Mouse (Mus musculus): ENCODE results near the gene Gm4763. TPM values are rescaled to one million over a fixed set of nuclear protein-coding genes. Genes with fewer than 3 reads are reported as not detected.
"Not testable (repeated sequence)": the region's sequence is repeated elsewhere in the genome, so short reads cannot be mapped to it uniquely, and the experiment has no call there.

Gene Gm4763
- polyA plus RNA-seq, 1 experiment from 2014 or later: not detected

GRCm38 (mm10) chr7:24708832-24709292 is 17.8 kb downstream of the Gm4763 start, which contains the start of gene BC049730:
BC049730 (plus strand) TSS chr7:24709242.
- Histone ChIP-seq H3K27me3 (ENCODE audit: poor library complexity, severe bottlenecking) (no peaks in the 10 kb centered on the region), H3K27ac (no peak within 1 kb of the TSS), H3K9me3 (no peaks in the 10 kb centered on the region), H3K4me3 (no peak within 1 kb of the TSS), H3K4me1 (no peaks in the 10 kb centered on the region), H3K36me3 (replicated peaks) (no peaks in the 10 kb centered on the region)
- no peak for DNase-seq (ENCODE audit: extremely low spot score, low spot score)
- WGBS: 96% methylated on average over 14 of the region's 14 CpGs

- 89% methylated on average over 9 of the region's 9 CpGs for WGBS
- H3K27ac ChIP-seq; H3K9me3 ChIP-seq; H3K36me3 ChIP-seq (replicated peaks); H3K27me3 ChIP-seq (ENCODE audit: poor library complexity, severe bottlenecking); H3K4me3 ChIP-seq; DNase-seq (ENCODE audit: extremely low spot score, low spot score); H3K4me1 ChIP-seq: not testable (repeated sequence)
Observed at GRCm38 (mm10) chr7:24702841-24703240, 23.9 kb downstream of the Gm4763 start.

GRCm38 (mm10) chr7:24697891-24698290 is 28.8 kb downstream of the Gm4763 start:
- H3K27me3 ChIP-seq (ENCODE audit: poor library complexity, severe bottlenecking); H3K9me3 ChIP-seq; H3K4me1 ChIP-seq; H3K36me3 ChIP-seq (replicated peaks); H3K27ac ChIP-seq; DNase-seq (ENCODE audit: extremely low spot score, low spot score); H3K4me3 ChIP-seq: not testable (repeated sequence)
- WGBS: 96% methylated on average over 4 of the region's 4 CpGs

GRCm38 (mm10) chr7:24692693-24693092 is 34.0 kb downstream of the Gm4763 start:
- not testable (repeated sequence) for H3K36me3 ChIP-seq (replicated peaks); H3K9me3 ChIP-seq; H3K4me1 ChIP-seq; DNase-seq (ENCODE audit: extremely low spot score, low spot score); H3K27me3 ChIP-seq (ENCODE audit: poor library complexity, severe bottlenecking); H3K4me3 ChIP-seq; H3K27ac ChIP-seq
- 77% methylated on average over 3 of the region's 3 CpGs for WGBS

GRCm38 (mm10) chr7:24687519-24687918 is 39.2 kb downstream of the Gm4763 start:
- H3K4me1 ChIP-seq; H3K4me3 ChIP-seq; H3K9me3 ChIP-seq; H3K27me3 ChIP-seq (ENCODE audit: poor library complexity, severe bottlenecking); DNase-seq (ENCODE audit: extremely low spot score, low spot score); H3K27ac ChIP-seq; H3K36me3 ChIP-seq (replicated peaks): not testable (repeated sequence)
- WGBS: 93% methylated on average over 10 of the region's 10 CpGs

- 81% methylated on average over 7 of the region's 7 CpGs for WGBS
- not testable (repeated sequence) for H3K36me3 ChIP-seq (replicated peaks); H3K4me1 ChIP-seq; H3K27me3 ChIP-seq (ENCODE audit: poor library complexity, severe bottlenecking); H3K27ac ChIP-seq; H3K9me3 ChIP-seq; H3K4me3 ChIP-seq; DNase-seq (ENCODE audit: extremely low spot score, low spot score)
Observed at GRCm38 (mm10) chr7:24684121-24684520, 42.6 kb downstream of the Gm4763 start.

- Histone ChIP-seq H3K27ac (no peak within 1 kb of the TSS), H3K36me3 (replicated peaks) (no peaks in the 10 kb centered on the region), H3K9me3 (no peaks in the 10 kb centered on the region), H3K4me1 (no peaks in the 10 kb centered on the region; the same call in 1 of the 2 replicates), H3K27me3 (ENCODE audit: poor library complexity, severe bottlenecking) (no peaks in the 10 kb centered on the region), H3K4me3 (no peak within 1 kb of the TSS)
- no peak for DNase-seq (ENCODE audit: extremely low spot score, low spot score)
- 91% methylated on average over 9 of the region's 9 CpGs for WGBS
Observed at GRCm38 (mm10) chr7:24676575-24676974, 50.1 kb downstream of the Gm4763 start, which contains the start of gene Tex101. Tex101 (minus strand) TSS chr7:24676675.

- Histone ChIP-seq H3K27ac (no peak overlapping the region), H3K4me1 (no peaks in the 10 kb centered on the region), H3K9me3 (no peaks in the 10 kb centered on the region), H3K4me3 (no peak overlapping the region), H3K36me3 (replicated peaks) (no peaks in the 10 kb centered on the region), H3K27me3 (ENCODE audit: poor library complexity, severe bottlenecking) (no peaks in the 10 kb centered on the region)
- no peak for DNase-seq (ENCODE audit: extremely low spot score, low spot score)
- WGBS: 94% methylated on average over 23 of the region's 23 CpGs
Observed at GRCm38 (mm10) chr7:24671944-24672439, 54.7 kb downstream of the Gm4763 start.

Other genes starting within 250 kb of the Gm4763 start
- gene Cadm4, start 244.9 kb downstream of the Gm4763 start, polyA plus RNA-seq (2016; fragmentation: Nextera tagmentation; extraction: Ambion mirVana): 9.3 and 10.0 TPM in 2 replicates
- gene Zfp428, start 219.9 kb downstream of the Gm4763 start, polyA plus RNA-seq (2016; fragmentation: Nextera tagmentation; extraction: Ambion mirVana): 111 and 113 TPM in 2 replicates
- 0.82 and 1.3 TPM in 2 replicates for gene AC161166.1, start 214.5 kb downstream of the Gm4763 start, polyA plus RNA-seq (2016; fragmentation: Nextera tagmentation; extraction: Ambion mirVana)
- gene Irgq, start 196.2 kb downstream of the Gm4763 start, polyA plus RNA-seq (2016; fragmentation: Nextera tagmentation; extraction: Ambion mirVana): 6.9 and 7.3 TPM in 2 replicates
- gene Pinlyp, start 180.8 kb downstream of the Gm4763 start, polyA plus RNA-seq (2016; fragmentation: Nextera tagmentation; extraction: Ambion mirVana): not detected in 2 replicates
- gene Xrcc1, start 180.6 kb downstream of the Gm4763 start, polyA plus RNA-seq (2016; fragmentation: Nextera tagmentation; extraction: Ambion mirVana): 174 and 177 TPM in 2 replicates
- gene Ethe1, start 139.4 kb downstream of the Gm4763 start, polyA plus RNA-seq (2016; fragmentation: Nextera tagmentation; extraction: Ambion mirVana): 24.4 and 26.6 TPM in 2 replicates
- 1.4 TPM in 2 replicates for gene Zfp575, start 139.3 kb downstream of the Gm4763 start, polyA plus RNA-seq (2016; fragmentation: Nextera tagmentation; extraction: Ambion mirVana)
- not detected in 2 replicates for gene Phldb3, start 116.1 kb downstream of the Gm4763 start, polyA plus RNA-seq (2016; fragmentation: Nextera tagmentation; extraction: Ambion mirVana)
- gene Lypd3, start 90.4 kb downstream of the Gm4763 start, polyA plus RNA-seq (2016; fragmentation: Nextera tagmentation; extraction: Ambion mirVana): 0.36 and 0.88 TPM in 2 replicates
- not detected in 2 replicates for gene Tex101, start 50.2 kb downstream of the Gm4763 start, polyA plus RNA-seq (2016; fragmentation: Nextera tagmentation; extraction: Ambion mirVana)
- gene BC049730, start 17.7 kb downstream of the Gm4763 start, polyA plus RNA-seq (2016; fragmentation: Nextera tagmentation; extraction: Ambion mirVana): not detected in 2 replicates
- 0.07 TPM in 1 of 2 replicates, not detected in the other for gene Cd177, start 33.4 kb upstream of the Gm4763 start, polyA plus RNA-seq (2016; fragmentation: Nextera tagmentation; extraction: Ambion mirVana)
- not detected in 2 replicates for gene Ceacam10, start 50.3 kb upstream of the Gm4763 start, polyA plus RNA-seq (2016; fragmentation: Nextera tagmentation; extraction: Ambion mirVana)
- gene Gm9844, start 135.3 kb upstream of the Gm4763 start, polyA plus RNA-seq (2016; fragmentation: Nextera tagmentation; extraction: Ambion mirVana): 12.7 and 12.8 TPM in 2 replicates
- gene Lypd4, start 143.0 kb upstream of the Gm4763 start, polyA plus RNA-seq (2016; fragmentation: Nextera tagmentation; extraction: Ambion mirVana): not detected in 2 replicates
- not detected in 2 replicates for gene Dmrtc2, start 143.1 kb upstream of the Gm4763 start, polyA plus RNA-seq (2016; fragmentation: Nextera tagmentation; extraction: Ambion mirVana)
- 2,087 and 2,135 TPM in 2 replicates for gene Rps19, start 157.5 kb upstream of the Gm4763 start, polyA plus RNA-seq (2016; fragmentation: Nextera tagmentation; extraction: Ambion mirVana)
- gene Cd79a, start 170.5 kb upstream of the Gm4763 start, polyA plus RNA-seq (2016; fragmentation: Nextera tagmentation; extraction: Ambion mirVana): 0.25 and 0.55 TPM in 2 replicates
- gene Arhgef1, start 176.0 kb upstream of the Gm4763 start, polyA plus RNA-seq (2016; fragmentation: Nextera tagmentation; extraction: Ambion mirVana): 58.2 and 59.2 TPM in 2 replicates
- not detected in 2 replicates for gene Gm4881, start 217.6 kb upstream of the Gm4763 start, polyA plus RNA-seq (2016; fragmentation: Nextera tagmentation; extraction: Ambion mirVana)
- 73.1 and 73.7 TPM in 2 replicates for gene Rabac1, start 245.8 kb upstream of the Gm4763 start, polyA plus RNA-seq (2016; fragmentation: Nextera tagmentation; extraction: Ambion mirVana)